Mouse (Mus musculus) kidney, embryonic 16.5 days (tissue): ENCODE data around the gene Cars2. TPM values are rescaled to one million over a fixed set of nuclear protein-coding genes. Genes with fewer than 3 reads are reported as not detected.
"Not testable (repeated sequence)": the region's sequence is repeated elsewhere in the genome, so short reads cannot be mapped to it uniquely, and the experiment has no call there.

Source experiments
- ATAC-seq: fragments of 200-750 bp; cut with Nextera tagmentation; 2 replicates; pipeline ENCODE4 v1.8.0; 2017; ENCODE audit warnings: moderate TSS enrichment; ENCODE audit not compliant: low FRiP score, low TSS enrichment
- H3K27ac ChIP-seq: fragments of 300-500 bp; sonication (generic); 2 replicates; pipeline ENCODE4 v1.5.1; 2014; ENCODE audit warnings: low read length
- H3K27me3 ChIP-seq: fragments of 300-500 bp; sonication (generic); 2 replicates; pipeline ENCODE4 v1.6.1; 2014; ENCODE audit warnings: low read length, control low read depth, mixed read lengths; ENCODE audit not compliant: insufficient read depth
- H3K36me3 ChIP-seq: fragments of 300-500 bp; sonication (generic); 2 replicates; pipeline ENCODE4 v1.6.1; 2014; ENCODE audit warnings: low read length, control low read depth, mixed read lengths; ENCODE audit not compliant: insufficient read depth
- H3K4me1 ChIP-seq: fragments of 300-500 bp; sonication (generic); 2 replicates; pipeline ENCODE4 v1.6.1; 2014; ENCODE audit warnings: low read length, control low read depth, mixed read lengths; ENCODE audit not compliant: insufficient read depth
- H3K4me2 ChIP-seq: fragments of 300-500 bp; sonication (generic); replicated peaks from 2 replicates; pipeline ENCODE4 v1.6.1; 2014; ENCODE audit warnings: low read depth, low read length
- H3K4me3 ChIP-seq: fragments of 300-500 bp; sonication (generic); 2 replicates; pipeline ENCODE4 v1.5.1; 2014; ENCODE audit warnings: mild to moderate bottlenecking, low read length
- H3K9ac ChIP-seq: fragments of 300-500 bp; sonication (generic); replicated peaks from 2 replicates; pipeline ENCODE4 v1.6.1; 2014; ENCODE audit warnings: low read length
- H3K9me3 ChIP-seq: fragments of 300-500 bp; sonication (generic); 2 replicates; pipeline ENCODE4 v1.6.1; 2016; ENCODE audit warnings: low read length, control low read depth
- WGBS: fragments of 180-500 bp; shearing (Covaris S2); extraction: QIAGEN DNeasy Blood & Tissue Kit; methylation state at CpG from one replicate; pipeline ENCODE4 v1.1.7; 2014; 5-methylcytosine and 5-hydroxymethylcytosine counted together
- polyA plus RNA-seq: library from polyadenylated mRNA; unstranded; fragments of >200 nt; fragmentation: Nextera tagmentation; extraction: Ambion mirVana; gene quantifications from 2 replicates; pipeline ENCODE4 v1.2.1, GENCODE M21; 2015

Cars2 gene
- polyA plus RNA-seq, 1 experiment from 2014 or later: 27.0 TPM

DNA sequence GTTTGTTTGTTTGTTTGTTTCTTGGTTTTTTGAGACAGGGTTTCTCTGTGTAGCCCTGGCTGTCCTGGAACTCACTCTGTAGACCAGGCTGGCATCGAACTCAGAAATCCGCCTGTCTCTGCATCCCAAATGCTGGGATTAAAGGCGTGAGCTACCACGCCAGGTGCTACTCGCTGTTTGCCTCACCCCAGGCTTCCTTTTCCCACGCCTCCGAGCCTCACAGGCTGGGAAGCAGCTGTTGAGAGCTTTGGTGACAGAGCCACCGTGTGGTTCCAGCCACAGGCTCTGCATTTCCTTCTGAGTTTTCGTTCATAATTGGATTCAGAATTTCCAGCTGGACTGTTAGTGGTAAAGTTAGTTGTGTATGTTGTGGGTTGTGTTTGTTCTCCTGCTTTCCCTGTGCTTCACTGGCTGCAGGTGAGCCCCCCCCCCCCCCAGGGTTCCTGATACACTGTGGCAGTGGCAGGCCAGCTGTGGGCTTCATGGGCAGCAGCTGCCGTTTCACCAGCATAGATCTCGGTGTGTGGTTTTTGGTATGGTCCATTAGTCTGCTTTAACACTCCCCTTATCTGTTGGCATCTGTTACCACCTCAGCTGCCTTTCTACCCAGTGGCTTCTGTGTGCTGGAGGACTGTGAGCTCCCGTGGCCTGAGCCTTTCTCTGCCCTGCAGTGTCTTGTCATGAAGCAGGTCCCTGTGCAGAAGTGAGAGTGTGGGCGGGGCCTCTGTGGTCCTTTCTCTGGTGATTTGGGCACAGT, 46.9 kb downstream of the Cars2 start:
- Histone ChIP-seq H3K27me3 (no peaks in the 10 kb centered on the region), H3K4me3 (no peak overlapping the region), H3K36me3 (peaks cover 36% of the 10 kb centered on the region), H3K4me2 (no peak overlapping the region), H3K9ac (no peak overlapping the region), H3K9me3 (no peaks in the 10 kb centered on the region), H3K4me1 (peaks cover 3% of the 10 kb centered on the region), H3K27ac (no peak overlapping the region)
- ATAC-seq: no peak
- 83% methylated on average over 13 of the region's 13 CpGs for WGBS

DNA sequence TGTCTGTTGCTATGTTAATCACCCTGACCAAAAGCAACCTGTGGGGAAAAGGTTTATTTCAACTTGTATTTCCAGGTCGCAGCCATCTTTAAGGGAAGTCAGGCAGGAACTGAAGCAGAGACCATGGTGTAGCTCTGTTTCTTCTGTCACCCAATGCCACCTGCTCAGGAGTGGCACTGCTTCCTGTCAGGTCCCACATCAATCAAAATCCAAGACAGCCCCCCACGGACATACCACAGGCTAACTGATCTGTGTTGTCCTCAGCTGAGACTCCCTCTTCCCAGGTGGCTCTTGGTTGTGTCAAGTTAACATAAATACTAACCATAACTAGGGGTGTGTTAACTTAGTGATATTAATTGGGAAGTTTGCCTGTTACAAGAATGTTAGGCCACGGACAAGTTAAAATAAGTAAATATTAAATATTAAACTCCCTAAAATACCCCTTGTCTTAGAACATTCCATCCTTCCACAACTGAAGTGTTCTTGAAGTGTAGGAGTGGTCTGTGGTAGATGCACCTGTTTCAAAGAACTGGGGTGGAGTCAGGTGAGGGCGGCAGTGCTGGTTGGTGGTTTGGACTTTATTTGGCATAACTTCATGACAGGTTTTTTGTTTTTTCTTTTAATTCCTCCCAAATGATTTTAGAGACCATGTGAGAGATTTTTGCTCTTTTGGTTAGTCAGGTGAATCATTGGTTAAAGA, 51.6 kb downstream of the Cars2 start:
- ATAC-seq: no peak
- no peaks in the 10 kb centered on the region for H3K27me3 ChIP-seq
- peak overlapping the region; percentile 92; the same call in 1 of the 2 replicates for H3K9ac ChIP-seq
- peaks cover 18% of the 10 kb centered on the region for H3K4me1 ChIP-seq
- H3K4me2 ChIP-seq: no peak overlapping the region
- no peak overlapping the region for H3K27ac ChIP-seq
- H3K36me3 ChIP-seq: peaks cover 10% of the 10 kb centered on the region
- peak overlapping the region; percentile 95; the same call in 1 of the 2 replicates for H3K4me3 ChIP-seq
- H3K9me3 ChIP-seq: no peaks in the 10 kb centered on the region
- WGBS: 85% methylated on average over 4 of the region's 4 CpGs

DNA sequence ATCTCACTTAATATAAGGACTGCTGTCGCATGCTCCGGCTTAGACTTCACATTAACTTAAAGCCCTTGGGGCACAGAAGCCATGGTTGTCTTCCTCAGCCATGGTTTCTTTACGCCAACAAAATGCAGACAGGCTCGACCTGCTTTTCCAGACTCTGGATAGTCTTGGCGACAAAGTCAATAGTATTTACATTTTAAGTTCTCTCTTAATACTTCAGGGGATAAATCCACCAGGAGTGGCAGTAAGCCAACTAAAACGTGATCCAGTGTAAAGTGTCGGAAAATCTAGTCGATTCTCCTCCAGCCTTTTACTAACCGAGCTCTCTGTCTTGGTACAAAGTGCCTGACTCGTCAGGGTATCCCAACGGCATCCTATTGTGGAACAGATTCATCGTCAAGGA, 52.3 kb downstream of the Cars2 start:
- Histone ChIP-seq H3K4me2 (peak overlapping the region; percentile 64), H3K9me3 (no peaks in the 10 kb centered on the region), H3K36me3 (peaks cover 4% of the 10 kb centered on the region), H3K4me3 (peak overlapping the region; percentile 95), H3K9ac (peak overlapping the region; percentile 92), H3K27ac (no peak overlapping the region), H3K4me1 (peaks cover 18% of the 10 kb centered on the region), H3K27me3 (no peaks in the 10 kb centered on the region)
- 76% methylated on average over 12 of the region's 12 CpGs for WGBS
- ATAC-seq: no peak

DNA sequence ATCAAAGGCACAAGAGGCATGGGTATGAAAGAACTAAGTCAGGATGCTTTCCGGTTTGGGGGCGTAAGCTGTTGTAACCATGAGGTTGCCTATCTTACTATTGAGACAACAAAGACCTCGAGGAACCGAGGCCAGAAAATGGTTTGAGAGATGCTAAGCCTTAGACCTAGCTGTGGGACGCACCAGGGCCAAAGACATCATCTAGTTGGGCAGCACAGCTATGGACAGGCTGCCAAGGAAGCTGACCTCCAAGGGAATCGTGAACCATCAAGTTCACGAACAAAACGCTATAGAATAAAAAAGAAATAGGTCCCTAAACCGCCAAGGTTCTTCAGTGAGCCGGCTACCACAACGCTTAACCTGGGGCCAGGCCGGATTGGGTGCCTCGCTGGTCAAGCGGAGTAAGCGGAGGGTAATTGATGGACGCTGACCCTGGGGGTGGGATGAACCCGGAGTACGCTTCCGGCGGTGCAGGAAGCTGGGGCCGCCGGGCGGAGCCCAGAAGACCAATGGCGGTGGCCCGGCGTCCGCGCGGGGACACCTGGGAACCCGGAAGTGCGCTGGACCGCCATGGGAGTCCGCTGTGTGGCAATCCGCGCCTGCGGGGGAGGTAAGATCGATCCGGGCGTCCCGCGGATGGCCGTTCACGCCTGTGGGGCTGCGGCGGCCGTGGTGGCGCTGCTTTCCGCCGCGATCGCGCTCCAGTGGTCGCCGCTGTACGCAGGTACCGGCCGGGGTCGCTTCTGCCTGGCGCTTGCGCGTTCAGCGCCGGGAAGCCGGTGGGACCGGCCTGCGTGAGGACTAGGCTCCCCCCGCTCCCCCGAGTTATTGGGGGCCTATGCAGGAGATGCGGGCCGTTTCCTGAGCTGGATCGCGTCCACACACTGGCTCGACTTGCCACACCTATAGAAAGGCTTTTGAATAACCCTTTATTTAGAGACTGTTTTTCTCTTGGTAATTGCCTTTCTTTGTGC, 53.3 kb downstream of the Cars2 start, which contains the start of gene Naxd:
Naxd (plus strand) TSS at position 490 of the 974 bp plus-strand sequence.
- peak within 1 kb of the TSS; percentile 92 for H3K9ac ChIP-seq
- H3K36me3 ChIP-seq: no peaks in the 10 kb centered on the region
- H3K27me3 ChIP-seq: no peaks in the 10 kb centered on the region
- H3K27ac ChIP-seq: peak within 1 kb of the TSS; percentile 67
- H3K4me2 ChIP-seq: peak within 1 kb of the TSS; percentile 64
- peak within 1 kb of the TSS; percentile 95 for H3K4me3 ChIP-seq
- no peaks in the 10 kb centered on the region for H3K9me3 ChIP-seq
- H3K4me1 ChIP-seq: peaks cover 18% of the 10 kb centered on the region
- 3% methylated on average over 66 of the region's 73 CpGs for WGBS
- peak; percentile 98 for ATAC-seq

DNA sequence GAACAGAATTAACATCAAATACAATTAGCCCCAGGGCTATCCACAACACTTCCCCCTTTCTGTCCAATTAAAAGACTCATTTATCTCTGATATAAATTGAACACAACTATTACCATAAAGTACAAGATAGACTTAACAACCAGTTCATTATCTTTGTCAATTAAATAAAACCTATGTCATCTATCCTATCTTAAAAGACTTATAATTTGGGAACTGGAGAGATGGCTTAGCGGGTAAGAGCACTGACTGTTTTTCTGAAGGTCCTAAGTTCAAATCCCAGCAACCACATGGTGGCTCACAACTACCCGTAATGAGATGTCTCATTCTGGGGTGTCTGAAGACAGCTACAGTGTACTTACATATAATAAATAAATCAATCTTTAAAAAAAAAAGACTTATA, 58.2 kb downstream of the Cars2 start:
- ATAC-seq, H3K4me3 ChIP-seq, H3K4me1 ChIP-seq, H3K9ac ChIP-seq, H3K4me2 ChIP-seq, H3K27ac ChIP-seq, H3K9me3 ChIP-seq, H3K36me3 ChIP-seq, H3K27me3 ChIP-seq: not testable (repeated sequence)
- 84% methylated on average over 2 of the region's 2 CpGs for WGBS

DNA sequence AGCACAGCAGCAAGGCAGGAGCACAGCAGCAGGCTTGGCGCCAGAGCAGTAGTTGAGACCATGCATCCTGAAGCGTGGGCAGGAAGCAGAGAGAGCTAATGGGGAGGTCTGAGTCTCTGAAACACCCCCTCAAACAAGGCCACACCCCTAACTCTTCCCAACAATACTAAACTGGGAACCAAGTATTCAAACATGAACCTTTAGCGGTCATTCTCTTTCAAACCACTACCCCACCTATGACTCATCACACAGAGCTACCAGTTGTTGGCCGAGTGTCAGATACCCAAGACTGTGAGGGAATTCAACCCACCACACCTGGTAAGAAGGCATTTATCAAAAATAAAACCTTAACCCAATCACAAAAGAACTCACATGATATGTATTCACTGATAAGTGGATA, 63.4 kb downstream of the Cars2 start:
- Histone ChIP-seq H3K4me2 (no peak overlapping the region), H3K36me3 (no peaks in the 10 kb centered on the region), H3K4me1 (peaks cover 7% of the 10 kb centered on the region), H3K9me3 (no peaks in the 10 kb centered on the region), H3K9ac (no peak overlapping the region), H3K27ac (no peak overlapping the region), H3K27me3 (0 out of 2 replicates have a peak, but pooled peaks cover 5% of the 10 kb centered on the region), H3K4me3 (no peak overlapping the region)
- ATAC-seq: no peak
- WGBS: 72% methylated on average over 4 of the region's 4 CpGs

DNA sequence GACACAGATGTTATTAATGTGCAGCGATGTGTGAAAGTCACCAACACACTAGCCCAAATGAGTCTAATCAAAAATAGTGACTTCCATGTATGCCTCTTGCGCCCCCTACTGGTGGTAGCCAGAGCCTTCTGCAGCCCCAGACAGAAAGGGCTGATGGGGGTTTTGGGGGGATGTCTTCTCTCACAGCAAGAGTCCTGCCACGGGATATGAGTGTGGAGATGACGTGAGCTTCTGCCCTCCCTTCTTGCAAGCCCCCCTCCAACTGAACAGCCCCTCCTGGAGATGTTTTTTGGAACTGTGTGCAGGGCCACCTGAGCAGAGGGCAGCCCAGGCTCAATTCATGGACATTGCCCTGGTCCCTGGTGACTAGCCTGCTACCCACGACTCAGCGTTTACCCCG, 64.4 kb downstream of the Cars2 start:
- no peak overlapping the region for H3K27ac ChIP-seq
- no peaks in the 10 kb centered on the region for H3K36me3 ChIP-seq
- WGBS: 18% methylated on average over 7 of the region's 7 CpGs
- H3K4me3 ChIP-seq: no peak overlapping the region
- no peaks in the 10 kb centered on the region for H3K9me3 ChIP-seq
- H3K4me1 ChIP-seq: peaks cover 15% of the 10 kb centered on the region
- H3K9ac ChIP-seq: no peak overlapping the region
- 0 out of 2 replicates have a peak, but pooled peaks cover 5% of the 10 kb centered on the region for H3K27me3 ChIP-seq
- ATAC-seq: peak; percentile 47; the same call in 1 of the 2 replicates
- H3K4me2 ChIP-seq: no peak overlapping the region

DNA sequence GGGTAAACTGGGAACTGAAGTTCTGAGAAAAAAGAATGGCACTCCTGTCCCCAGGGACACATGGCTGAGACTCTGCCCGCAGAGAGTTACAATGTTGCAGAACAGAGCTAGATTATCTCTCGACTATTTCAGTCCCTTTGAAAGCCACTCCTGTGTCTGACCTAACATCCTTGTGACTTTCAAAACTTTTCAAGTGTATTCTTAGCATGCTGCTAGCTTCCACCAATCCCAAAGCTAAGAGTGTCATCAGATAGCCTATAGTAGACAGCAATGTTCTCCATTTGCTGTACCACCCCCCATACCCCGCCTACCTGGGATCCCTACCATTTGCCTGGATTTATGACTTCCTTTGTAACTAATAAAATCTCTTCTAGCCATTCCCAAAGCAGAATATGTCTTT, 68.0 kb downstream of the Cars2 start:
- WGBS: 41% methylated on average over 3 of the region's 3 CpGs
- H3K27me3 ChIP-seq: peaks cover 10% of the 10 kb centered on the region; the same call in 1 of the 2 replicates
- no peak overlapping the region for H3K9ac ChIP-seq
- no peak overlapping the region for H3K4me2 ChIP-seq
- peak overlapping the region; percentile 7; the same call in 1 of the 2 replicates for H3K27ac ChIP-seq
- H3K9me3 ChIP-seq: no peaks in the 10 kb centered on the region
- no peak overlapping the region for H3K4me3 ChIP-seq
- H3K4me1 ChIP-seq: peaks cover 35% of the 10 kb centered on the region
- no peaks in the 10 kb centered on the region for H3K36me3 ChIP-seq
- ATAC-seq: no peak

DNA sequence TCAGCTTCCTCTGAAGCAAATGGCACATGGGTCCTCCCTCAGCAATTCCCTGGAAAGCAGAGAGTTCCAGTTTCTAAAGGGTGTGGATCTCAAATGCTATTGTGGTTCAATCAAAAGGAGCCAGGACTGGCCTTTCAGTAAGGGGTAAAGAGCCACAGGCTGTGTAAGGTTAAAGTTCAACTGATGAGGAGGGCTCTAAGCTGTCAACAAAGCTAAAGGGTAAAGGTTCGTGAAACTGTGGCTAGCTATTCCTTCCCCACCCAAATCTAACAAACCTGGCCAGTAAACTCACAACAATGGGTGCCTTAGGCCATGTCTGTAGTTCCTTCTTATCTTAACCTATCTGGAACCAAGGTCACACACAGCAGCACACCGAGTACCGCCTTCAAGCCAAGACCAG, 68.7 kb downstream of the Cars2 start:
- H3K4me3 ChIP-seq: no peak overlapping the region
- peaks cover 39% of the 10 kb centered on the region for H3K4me1 ChIP-seq
- no peak overlapping the region for H3K27ac ChIP-seq
- peaks cover 10% of the 10 kb centered on the region; the same call in 1 of the 2 replicates for H3K27me3 ChIP-seq
- ATAC-seq: no peak
- no peaks in the 10 kb centered on the region for H3K36me3 ChIP-seq
- H3K4me2 ChIP-seq: no peak overlapping the region
- 70% methylated on average over 3 of the region's 3 CpGs for WGBS
- no peak overlapping the region for H3K9ac ChIP-seq
- H3K9me3 ChIP-seq: no peaks in the 10 kb centered on the region
